Mouse (Mus musculus) skeletal muscle tissue, adult 2 months (tissue): ENCODE measurements at regions not wholly inside any gene's neighbourhood (a gene's known extent, or its start where the extent isn't known, plus 50 kb on each side); places are given as distances from the start of the nearest gene placed in this dataset.

Source experiments
- DNase-seq: peaks from one replicate; pipeline ENCODE4 v3.0.0-alpha.2; 2012; ENCODE audit warnings: low read depth, low spot score

DNA sequence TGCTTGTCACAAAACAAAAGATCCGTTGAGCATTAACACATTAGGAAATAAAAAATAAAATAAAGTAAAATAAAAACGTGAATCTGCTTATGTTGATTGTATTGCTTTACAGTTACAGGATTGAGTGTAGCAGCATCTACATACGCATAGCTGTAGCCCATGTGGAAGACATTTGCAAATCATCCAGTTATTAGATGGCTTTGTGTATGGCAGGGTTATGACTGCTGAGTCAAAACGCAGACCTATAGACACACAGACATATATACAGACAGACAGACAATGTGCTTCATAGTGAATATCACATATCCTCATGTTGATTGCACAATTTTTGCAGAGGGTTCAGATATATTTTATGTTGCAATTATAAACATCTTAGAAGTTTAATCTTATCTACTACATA is 64.5 kb downstream of the Gm11146 start:
- no peak for DNase-seq

DNA sequence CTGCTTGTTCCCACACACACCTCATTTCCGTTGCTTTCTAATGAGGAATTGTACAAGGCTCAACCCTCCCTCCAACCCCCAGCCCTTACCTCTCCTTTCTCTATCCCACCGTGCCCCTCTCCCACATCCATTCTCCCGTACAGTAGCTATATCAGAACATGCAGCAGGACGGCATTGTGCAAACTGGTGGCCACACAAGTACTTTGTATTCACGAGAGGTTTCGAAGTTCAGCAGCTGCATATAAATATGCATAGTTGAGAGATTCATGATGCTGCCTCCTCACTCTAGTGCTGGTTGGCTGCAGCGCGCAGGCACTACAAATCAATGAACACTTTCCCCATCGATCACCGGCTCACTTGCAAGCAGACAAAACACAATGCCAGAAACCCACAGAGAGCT is 65.1 kb downstream of the Gm11146 start:
- DNase-seq: no peak

DNA sequence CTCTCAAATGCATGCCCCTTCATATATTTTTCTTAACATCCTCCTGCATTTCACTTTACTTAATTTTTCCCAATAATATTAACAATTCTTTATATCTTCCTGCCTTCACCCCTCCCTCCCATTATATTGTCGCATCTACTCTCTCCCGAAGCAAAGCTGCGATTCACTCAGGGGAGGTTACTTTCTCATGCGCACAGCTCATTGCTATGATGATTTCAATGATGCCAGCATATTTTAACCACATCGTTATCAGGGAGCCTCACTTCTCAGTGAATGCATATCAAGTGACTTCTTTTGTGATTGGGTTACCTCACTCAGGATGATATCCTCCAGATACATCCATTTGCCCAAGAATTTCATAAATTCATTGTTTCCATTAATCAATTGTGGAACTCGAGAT is 65.6 kb downstream of the Gm11146 start:
- no peak for DNase-seq

DNA sequence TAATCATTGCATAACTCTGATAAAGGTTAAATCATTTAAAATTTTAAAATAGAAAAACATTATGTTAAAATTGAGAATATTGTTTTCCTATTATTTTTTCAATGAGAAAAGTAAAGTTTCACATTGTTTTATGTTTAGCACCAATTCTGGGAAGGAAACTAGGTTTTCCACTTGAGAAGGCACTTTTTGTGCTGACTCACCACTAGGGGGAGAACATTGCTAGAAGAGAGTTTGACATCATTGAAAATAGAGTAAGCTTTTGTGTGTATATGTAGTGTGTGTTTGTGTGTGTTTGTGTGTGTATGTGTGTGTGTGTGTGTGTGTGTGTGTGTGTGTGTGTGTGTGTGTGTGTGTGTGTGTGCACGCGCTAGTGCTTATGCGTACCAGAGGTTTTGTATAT is 66.9 kb downstream of the Gm11146 start:
- peak; percentile 9 for DNase-seq

DNA sequence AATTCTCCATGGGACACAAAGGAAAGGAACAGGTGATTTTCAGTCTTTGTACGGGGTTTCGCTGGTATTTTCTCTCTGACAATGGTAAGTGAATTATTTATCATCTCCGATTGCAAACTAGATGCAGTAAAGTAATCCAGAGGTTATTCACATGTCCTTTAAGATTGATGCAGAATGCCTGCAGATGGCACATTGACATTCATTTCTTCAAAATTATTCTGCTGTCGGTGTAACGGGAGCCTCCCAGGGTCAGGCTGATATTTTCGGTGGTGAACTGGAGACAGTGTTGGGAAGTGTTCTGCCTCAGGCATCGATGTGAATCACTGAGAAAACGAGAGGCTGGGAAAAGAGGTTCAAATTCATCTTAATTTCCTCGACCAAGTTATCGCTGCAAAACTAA is 70.3 kb downstream of the Gm11146 start:
- DNase-seq: no peak

DNA sequence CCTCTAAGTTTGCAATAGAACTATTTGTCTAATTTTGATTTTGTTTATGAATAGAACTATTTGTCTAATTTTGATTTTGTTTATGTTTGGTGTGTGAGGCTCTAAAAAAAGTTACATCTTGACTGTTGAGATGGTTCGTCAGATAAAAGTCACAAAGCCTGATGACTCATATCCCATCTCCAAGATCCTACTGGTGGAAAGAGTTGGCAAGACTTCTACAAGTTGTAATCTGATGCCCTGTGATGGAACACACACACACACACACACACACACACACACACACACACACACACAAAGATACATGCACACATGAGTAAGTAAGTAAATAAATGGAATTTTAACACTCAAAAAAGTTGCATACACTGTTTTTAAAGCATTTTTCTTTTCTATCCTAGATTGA is 73.9 kb downstream of the Gm11146 start:
- no peak for DNase-seq

DNA sequence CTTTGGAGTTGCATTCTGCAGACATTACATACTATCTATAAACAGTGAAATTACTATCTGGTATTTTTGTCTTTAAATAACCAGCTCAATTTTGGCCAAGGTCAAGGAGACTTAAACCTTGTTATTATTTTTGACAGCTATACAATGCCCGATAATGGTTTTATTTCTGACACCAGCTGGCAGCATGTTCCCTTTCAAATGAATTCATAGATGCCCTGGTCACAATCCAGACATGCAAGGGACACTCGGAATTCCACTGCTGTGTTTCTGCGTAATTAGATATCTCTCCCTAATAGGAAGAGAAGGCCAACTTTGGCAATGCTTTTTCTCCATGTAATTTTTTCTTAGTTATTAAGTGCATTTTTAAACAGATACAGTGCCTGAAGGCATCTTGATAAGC is 87.3 kb downstream of the Gm11146 start:
- DNase-seq: no peak

DNA sequence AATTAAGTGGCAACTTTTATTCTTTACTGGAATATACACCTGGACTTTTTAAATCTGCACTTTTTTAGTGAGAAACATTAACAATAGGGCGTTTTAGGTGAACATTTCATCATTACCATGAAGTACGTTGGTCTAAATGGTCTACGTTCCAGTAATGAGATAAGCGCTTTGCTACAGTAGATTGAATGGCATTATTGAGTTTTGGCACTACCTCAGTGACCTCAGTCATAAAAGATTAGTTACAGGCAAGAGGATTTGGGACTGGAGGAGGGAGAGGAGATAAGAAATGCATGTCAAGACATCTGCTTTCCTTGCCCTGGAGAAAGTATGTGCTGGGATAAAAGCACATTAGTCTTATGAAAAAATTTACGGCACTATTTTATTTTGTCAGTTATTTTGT is 98.3 kb downstream of the Gm11146 start:
- DNase-seq: no peak

DNA sequence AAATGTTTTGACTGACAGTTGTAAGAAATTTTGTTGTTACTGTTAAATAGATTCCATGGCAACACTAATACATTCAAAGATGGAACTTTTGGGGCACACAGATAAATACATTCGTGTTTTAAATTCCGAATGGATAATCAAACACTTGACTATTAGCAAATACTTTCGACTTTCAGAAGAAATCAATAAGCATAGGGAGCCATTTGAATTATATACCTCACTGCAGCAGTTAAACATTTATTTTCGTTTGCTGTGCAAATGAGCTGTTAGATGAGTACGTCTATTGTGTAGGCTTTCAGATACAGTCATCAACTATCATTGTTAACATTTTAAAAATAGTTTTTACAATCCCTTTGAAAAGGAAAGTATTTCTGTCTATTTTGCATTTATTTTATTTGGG is 99.0 kb downstream of the Gm11146 start:
- DNase-seq: no peak

DNA sequence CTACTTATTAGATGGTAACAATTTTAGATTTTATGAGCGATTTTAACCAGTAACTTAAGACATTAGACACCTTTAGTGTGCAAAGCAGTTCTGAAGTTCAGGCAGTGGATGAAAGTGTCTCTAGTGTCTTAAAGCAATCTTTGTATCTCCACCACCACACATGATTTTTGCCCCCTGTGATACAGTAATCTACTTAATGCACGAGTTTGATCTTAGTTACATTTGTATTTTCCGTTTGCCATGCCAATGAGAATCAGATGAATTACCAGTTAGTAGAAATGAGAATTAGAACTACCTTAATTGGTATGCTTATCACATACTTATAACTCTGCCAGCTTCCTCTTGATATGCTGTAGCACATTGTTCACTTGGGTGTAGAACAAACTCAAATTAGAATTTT is 99.9 kb downstream of the Gm11146 start:
- DNase-seq: no peak

DNA sequence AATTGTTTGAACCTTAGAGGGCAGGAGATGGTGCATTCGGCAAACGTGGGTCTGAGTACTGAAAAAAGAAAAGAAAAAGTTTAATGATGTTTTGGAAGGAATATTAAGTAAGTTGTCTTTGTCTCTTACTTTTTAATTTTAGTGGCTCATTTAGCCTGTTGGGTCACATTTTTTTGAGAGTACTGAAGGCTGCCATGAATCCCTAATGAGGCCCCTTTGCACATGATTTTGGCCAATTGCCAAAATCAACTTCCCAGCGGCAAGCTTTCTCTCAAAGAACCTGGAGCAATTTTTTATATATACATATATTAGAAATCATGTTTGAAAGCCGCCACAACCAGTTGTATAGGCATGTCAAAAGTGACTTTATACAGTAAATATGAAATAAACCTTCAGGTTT is 100.9 kb downstream of the Gm11146 start:
- peak; percentile 42 for DNase-seq

DNA sequence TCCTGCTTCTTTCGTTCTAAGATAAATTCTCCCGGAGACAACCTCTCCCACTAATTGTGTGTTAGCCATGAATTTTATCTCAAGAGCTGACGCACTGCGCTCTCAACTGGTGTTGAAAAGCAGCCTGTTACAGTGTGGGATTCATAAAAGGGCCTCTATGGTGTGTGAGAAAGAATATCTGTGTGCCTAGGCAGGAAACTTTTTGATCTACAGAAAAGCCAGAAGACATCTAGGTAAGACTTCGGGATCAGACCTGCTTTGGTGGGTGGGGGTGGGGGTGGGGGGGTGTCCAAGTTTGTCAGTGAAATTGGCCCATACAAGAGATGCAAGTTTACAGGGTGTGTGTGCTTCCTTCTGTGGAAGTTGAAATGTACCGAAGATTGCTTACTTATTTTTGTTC is 101.5 kb downstream of the Gm11146 start:
- DNase-seq: no peak

DNA sequence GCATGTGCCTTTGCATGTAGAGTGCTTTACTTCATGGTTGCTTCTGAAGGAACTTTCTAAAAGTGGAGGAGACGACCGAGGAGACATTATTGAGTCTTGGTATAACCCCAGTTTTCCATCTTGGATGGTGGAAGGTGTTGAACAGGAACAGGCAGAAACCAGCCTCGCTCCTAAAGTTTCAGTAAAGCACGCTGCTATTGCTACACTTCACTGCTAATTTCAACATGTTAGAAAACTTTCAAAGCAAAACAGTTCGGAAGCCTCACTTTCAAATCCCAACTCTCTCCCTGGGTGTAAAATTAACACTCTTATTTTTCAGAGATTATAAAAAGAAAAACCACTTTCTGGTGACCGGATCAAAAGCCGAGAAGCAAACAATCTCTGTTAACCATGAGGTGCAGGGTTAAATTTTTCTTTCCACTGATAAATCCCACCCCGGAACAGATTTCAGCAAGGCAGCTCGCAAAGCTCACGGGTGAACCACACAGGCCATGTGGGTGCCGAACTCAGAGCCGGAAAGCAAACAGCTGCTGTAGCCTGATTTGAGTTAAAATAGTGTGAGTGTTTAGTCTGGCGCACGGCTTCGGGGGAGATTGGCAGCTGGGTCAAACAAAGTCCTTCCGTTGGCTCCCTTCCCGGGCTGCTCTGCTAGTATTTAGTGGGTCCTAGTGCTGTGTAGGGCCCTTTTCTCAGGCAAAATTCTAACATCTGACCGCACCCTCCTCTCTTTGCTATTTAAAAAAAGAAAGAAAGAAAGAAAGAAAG is 102.2 kb downstream of the Gm11146 start:
- peak; percentile 73 for DNase-seq

DNA sequence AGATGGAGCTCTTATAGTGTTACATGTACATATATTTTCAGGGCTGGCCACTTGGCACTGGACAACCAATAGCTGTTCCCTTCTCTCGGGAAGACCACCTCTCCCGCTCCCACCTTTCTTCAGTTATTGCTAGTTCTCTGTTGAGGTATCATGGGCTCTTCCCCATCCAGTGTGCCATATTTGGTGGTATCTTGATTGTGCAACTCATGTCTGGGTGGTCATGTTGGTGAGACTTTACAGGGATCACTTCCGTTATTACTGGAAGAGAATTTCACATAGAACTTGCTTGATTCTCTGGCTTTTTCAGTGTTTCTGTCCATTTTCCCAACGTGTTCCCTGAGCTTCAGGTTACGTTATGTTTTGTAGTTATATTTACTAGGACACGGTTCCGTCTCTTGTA is 106.6 kb downstream of the Gm11146 start:
- no peak for DNase-seq

DNA sequence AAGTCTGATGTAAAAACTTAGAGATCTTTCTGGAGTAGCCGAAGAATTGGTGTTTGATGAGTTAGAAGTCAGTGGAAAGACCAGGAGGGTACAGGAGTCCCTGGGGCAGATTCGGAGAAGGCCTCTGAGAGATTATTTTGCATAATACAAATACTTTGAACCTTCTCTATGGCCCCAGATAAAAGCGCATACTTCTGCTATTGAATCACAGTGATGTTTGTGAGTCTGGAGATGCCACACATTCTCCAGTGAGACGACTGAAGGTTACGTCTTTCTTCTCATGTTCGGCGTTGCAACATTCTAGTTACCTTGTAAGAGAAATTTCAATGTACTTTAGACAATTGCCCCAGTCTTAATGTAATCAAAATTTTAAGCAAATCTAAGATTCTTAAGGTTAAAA is 107.9 kb downstream of the Gm11146 start:
- no peak for DNase-seq

DNA sequence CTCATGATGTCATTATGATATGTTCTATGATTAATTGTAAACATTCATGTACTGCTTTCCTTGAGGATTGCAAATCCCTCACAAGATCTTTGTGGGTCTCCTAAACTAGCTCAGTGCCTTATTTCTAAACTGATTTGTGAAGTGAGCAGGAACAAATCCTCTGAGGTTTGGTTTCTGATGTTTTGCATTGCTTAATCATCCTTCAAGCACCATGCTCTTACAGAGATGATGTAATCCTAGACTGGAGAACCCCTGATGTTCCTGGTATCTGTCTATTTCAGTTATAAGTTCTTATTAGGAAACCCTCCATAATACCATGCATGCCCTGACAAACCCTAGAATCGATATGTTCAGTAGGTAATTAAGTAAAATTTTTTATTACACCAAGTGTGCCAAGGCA is 113.7 kb downstream of the Gm11146 start:
- DNase-seq: no peak

DNA sequence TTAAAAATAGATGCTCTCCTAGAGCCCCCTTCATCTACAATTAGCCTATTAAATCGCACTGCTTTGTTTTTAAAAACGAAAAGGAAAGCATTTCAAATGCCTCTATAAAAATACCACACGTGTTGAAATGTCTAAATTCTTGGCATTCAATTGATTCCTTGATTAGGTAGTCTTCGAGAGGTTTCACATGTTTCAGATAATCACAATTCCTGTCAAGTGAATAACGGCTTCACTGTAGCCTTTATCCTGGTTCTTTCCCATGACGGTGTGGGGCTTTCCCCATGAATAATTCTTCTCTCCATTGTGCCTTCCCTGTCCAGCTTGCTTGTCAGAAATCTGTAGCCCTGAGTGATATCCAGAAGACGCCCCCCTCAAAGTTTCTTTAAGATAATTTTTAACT is 122.1 kb downstream of the Gm11146 start:
- no peak for DNase-seq

DNA sequence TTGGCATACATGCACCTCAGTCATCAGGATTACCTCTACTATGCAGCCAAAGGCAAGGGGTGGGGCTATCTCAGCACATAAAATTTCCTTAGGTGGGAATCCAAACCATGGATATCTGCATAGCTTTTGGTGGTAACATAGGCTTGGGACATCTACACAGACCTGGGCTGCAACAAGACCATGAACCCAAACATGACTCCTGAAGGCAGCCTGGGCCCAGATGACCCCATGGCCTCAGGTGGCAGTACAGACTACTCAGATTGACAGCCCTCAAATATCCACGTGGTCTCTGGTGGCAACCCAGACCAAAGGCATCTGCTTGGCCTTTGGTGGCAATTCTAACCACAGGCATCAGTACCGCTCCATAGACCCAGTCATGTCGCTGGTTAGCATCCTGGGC is 130.0 kb downstream of the Gm11146 start:
- DNase-seq: no peak

DNA sequence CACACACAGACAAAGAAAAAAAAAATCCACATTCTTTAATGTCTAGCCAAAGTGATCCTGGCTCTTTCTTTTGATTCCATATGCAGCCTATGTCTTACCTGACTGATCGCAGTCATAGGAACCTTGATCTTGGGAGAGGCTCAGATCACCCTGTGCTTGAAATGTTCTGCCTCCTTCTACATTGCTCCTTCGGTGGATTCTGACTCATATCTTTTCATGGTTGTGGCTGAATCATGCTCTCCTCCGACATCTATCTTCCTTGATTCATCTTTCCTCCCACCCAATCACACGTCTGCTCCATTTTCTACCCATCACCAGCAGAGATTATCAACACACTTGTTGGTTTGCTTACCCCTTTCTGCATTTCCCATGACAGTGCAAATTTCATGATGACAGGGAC is 132.0 kb downstream of the Gm11146 start:
- no peak for DNase-seq

DNA sequence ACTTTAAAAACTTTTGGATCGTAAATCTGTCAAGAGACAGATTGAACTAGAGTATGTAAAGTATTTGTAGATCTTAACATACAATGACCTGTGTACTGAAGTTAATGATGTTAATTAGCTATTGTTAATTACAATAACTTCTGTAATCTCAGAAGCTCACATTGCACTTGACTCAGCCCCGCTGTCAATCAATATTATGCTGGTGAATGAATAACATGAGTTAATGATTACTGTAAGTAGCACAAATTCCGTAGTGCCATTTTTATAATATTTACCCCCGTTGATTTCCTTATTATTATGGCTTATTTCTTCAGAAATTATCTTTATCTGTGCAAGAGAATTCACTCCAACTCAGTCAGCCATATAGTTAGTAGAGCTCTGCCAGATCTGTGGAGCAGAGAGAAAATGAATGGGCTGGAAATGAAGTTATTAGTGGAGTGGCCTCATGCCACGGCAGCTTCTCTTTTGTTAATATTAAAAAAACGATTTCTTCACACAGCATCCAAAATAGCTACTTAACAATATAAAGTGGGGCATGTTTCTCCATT is 132.5 kb downstream of the Gm11146 start:
- no peak for DNase-seq

DNA sequence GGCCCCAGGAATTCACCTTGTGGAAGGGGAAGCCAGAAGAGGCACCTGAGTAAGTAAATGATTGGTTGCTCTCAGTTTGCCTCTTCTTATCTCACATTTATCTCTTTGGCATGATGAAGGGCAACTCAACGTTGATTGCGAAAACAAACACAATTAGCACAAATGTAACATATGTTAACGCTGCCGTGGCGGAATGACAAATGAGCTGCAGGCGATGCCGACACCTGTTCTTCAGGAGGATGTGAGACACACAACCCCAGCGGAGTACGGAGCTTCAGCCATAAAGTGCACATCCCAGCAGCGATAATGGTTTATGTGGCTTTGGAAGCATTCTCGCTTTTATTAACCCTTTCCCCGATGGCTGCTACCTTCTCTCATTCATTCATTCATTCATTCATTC is 134.7 kb downstream of the Gm11146 start:
- DNase-seq: no peak

DNA sequence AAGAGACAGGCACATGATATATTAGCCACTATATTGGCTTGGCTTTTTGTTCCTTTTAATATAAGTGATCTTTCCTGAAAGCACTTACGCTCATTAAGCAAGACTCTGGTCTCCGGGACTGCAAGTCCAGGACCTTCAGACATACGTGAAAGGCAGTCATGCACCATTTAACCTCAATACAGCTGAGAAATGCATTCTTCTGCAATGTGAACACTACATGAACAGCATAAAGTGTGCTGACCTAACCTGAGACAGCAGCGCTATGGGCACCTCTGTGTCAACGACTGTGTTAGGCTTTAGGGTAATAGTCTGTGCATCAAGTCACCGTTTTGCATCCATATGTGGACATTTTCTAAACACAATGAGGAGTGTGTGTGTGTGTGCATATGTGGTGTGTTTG is 137.3 kb downstream of the Gm11146 start:
- DNase-seq: no peak

DNA sequence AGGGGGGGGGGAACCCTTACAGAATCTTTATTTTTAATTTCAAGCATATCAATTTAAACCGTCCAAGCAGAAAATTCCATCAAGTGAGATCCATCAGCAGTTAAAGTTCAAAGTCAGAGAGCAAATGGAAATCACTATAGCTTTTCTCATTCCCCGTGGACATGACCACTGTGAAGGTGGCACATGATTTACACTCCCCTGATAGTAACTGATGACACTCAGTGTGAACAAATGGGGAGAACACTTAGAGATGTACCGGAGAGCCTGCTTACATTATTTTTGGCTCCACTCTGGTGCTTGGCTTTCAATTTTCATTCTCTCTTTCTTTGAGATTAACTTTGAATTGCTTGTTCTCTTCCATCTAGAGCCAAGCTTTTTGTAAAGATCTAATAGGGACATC is 140.0 kb downstream of the Gm11146 start:
- DNase-seq: no peak

DNA sequence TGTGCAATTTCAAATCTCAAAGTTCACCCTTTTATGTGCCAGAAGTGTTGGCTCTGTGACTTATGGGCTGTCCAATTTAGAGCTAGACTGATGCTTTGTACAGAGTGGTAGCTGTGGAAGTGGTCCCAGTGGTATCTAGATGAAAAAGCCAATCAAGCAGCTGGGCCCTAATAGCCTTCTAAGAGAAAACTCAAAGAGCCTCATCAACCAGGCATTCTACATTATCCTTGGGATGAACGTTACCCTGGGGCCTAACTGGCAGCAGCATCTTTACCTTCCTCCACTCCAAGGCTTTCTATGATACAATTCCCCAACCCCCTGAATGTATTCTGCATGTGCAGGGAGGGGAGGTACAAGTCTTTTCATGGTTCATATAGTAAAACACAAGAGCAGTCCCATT is 140.4 kb downstream of the Gm11146 start:
- no peak for DNase-seq
